Mouse (Mus musculus): Measurements from ENCODE around the gene Tfdp2. TPM values are rescaled to one million over a fixed set of nuclear protein-coding genes. Genes with fewer than 3 reads are reported as not detected.

Gene Tfdp2
- polyA plus RNA-seq, 1 experiment from 2014 or later = 64.5 TPM

DNA sequence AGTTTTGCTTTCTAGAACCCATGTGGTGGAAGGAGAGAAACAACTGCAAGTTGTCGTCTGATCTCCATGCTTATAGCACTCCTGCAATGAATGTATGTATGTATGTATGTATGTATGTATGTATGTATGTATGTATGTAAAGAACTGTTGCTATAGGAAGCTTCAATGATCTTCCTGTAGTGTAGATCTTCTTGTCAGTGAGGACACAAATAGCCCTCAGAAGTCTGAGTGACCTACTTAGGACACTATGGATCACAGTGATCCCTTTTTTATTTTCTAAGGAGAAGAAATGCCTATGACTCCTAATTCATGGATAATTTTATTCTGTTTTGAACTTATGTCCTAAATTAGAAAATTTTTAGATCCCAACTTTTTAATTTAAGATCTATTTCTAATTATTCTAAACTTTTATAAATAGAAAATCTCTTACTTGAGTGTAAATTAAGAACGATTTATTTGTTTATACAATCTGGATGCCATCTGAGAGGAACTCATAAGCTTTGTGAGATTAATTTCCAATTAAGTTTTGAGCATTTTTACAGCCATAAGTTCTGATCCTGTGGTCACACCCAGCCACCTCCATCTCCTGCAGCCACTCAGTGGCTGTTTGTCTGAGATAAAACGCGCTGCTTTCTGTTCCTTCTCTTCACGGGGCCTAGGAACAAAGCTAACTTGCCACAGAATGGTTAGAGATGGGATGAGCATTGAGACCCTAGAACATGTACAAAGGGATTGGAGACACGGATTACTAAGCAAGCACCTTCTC lies 70.9 kb downstream of the Tfdp2 start:
- Histone ChIP-seq H3K4me1 (ENCODE audit: control insufficient read depth, insufficient read depth, low read length) (no peaks in the 10 kb centered on the region), H3K27me3 (ENCODE audit: control insufficient read depth, insufficient read depth, low read length) (no peaks in the 10 kb centered on the region), H3K27ac (ENCODE audit: low read depth, low read length) (no peak overlapping the region), H3K36me3 (ENCODE audit: control insufficient read depth, insufficient read depth, low read length) (no peaks in the 10 kb centered on the region), H3K9ac (ENCODE audit: low read depth, low read length) (no peak overlapping the region), H3K4me3 (ENCODE audit: low read length) (no peak overlapping the region), H3K4me2 (replicated peaks; ENCODE audit: low read depth, low read length) (no peak overlapping the region), H3K9me3 (ENCODE audit: control insufficient read depth, low read length) (no peaks in the 10 kb centered on the region)
- 87% methylated on average over 6 of the region's 6 CpGs for WGBS
- no peak for ATAC-seq (ENCODE audit: low FRiP score, low TSS enrichment)

DNA sequence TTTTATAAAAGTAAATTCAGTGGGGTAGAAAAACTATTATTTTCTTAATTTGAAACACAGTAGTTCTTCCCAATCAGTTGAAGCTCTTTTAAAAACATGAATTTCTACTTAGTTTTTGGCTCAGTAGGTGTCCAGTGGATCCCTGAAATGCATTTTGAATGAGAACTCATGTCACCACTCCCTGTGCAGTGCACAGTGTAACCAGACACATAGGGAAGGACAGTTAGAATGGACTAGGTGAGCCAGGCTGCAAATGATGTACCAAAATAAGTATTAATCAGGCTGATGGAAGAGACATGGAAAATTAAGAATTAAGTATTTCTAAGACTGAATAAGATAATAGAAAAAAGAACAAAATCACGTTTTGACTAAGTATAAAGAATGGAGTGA lies 71.5 kb downstream of the Tfdp2 start:
- Histone ChIP-seq H3K4me2 (replicated peaks; ENCODE audit: low read depth, low read length) (no peak overlapping the region), H3K4me3 (ENCODE audit: low read length) (no peak overlapping the region), H3K9me3 (ENCODE audit: control insufficient read depth, low read length) (no peaks in the 10 kb centered on the region), H3K9ac (ENCODE audit: low read depth, low read length) (no peak overlapping the region), H3K27me3 (ENCODE audit: control insufficient read depth, insufficient read depth, low read length) (no peaks in the 10 kb centered on the region), H3K36me3 (ENCODE audit: control insufficient read depth, insufficient read depth, low read length) (no peaks in the 10 kb centered on the region), H3K4me1 (ENCODE audit: control insufficient read depth, insufficient read depth, low read length) (no peaks in the 10 kb centered on the region), H3K27ac (ENCODE audit: low read depth, low read length) (no peak overlapping the region)
- WGBS = 84% methylated on average over 1 of the region's 1 CpGs
- ATAC-seq (ENCODE audit: low FRiP score, low TSS enrichment) = no peak

DNA sequence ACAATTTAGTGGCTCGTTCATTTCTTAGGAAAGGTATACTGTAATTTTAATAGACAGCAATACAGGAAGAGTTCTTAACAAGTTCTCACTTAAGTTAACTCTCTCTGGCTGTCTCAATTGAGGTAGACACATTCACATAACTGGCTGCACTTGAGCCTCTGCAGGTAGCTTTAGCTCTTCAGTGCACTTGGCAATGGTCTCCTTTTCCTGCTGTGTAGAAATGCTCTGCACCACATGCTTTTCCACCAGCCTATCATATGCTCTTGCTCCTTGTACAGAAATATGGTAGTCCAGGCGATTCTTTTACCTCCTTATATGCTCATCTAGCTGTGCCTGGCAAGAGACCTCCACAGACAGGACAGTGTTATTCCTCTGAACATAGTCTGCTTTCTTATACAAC lies 73.7 kb downstream of the Tfdp2 start:
- Histone ChIP-seq H3K9ac (ENCODE audit: low read depth, low read length) (no peak overlapping the region), H3K27ac (ENCODE audit: low read depth, low read length) (no peak overlapping the region), H3K9me3 (ENCODE audit: control insufficient read depth, low read length) (no peaks in the 10 kb centered on the region), H3K36me3 (ENCODE audit: control insufficient read depth, insufficient read depth, low read length) (no peaks in the 10 kb centered on the region), H3K4me2 (replicated peaks; ENCODE audit: low read depth, low read length) (no peak overlapping the region), H3K4me3 (ENCODE audit: low read length) (no peak overlapping the region), H3K4me1 (ENCODE audit: control insufficient read depth, insufficient read depth, low read length) (no peaks in the 10 kb centered on the region), H3K27me3 (ENCODE audit: control insufficient read depth, insufficient read depth, low read length) (no peaks in the 10 kb centered on the region)
- ATAC-seq (ENCODE audit: low FRiP score, low TSS enrichment) = no peak
- 94% methylated on average over 2 of the region's 2 CpGs for WGBS

DNA sequence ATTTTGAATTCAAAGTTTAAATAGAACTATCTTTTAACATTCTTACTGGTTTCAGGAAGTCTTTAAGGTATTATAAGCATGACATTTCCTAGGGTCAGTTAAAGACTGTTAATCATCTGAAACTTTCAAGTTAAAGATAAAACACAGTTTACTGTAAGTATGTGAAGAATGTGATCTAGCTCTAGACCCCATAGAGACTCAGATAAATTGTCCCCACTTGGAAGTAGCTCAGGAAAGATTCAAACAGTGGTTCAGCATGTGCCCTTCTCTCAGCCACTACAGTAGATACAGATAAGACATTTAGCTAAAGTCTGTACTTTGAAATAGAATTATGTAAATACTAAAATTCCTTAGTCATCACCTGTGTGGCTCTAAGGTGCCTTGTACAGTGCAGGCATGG lies 79.5 kb downstream of the Tfdp2 start:
- H3K36me3 ChIP-seq (ENCODE audit: control insufficient read depth, insufficient read depth, low read length) = peaks cover 2% of the 10 kb centered on the region; the same call in 1 of the 2 replicates
- H3K4me1 ChIP-seq (ENCODE audit: control insufficient read depth, insufficient read depth, low read length) = no peaks in the 10 kb centered on the region
- no peak overlapping the region for H3K9ac ChIP-seq (ENCODE audit: low read depth, low read length)
- no peak overlapping the region for H3K27ac ChIP-seq (ENCODE audit: low read depth, low read length)
- H3K4me3 ChIP-seq (ENCODE audit: low read length) = no peak overlapping the region
- no peak for ATAC-seq (ENCODE audit: low FRiP score, low TSS enrichment)
- no peak overlapping the region for H3K4me2 ChIP-seq (replicated peaks; ENCODE audit: low read depth, low read length)
- no peaks in the 10 kb centered on the region for H3K27me3 ChIP-seq (ENCODE audit: control insufficient read depth, insufficient read depth, low read length)
- H3K9me3 ChIP-seq (ENCODE audit: control insufficient read depth, low read length) = no peaks in the 10 kb centered on the region

DNA sequence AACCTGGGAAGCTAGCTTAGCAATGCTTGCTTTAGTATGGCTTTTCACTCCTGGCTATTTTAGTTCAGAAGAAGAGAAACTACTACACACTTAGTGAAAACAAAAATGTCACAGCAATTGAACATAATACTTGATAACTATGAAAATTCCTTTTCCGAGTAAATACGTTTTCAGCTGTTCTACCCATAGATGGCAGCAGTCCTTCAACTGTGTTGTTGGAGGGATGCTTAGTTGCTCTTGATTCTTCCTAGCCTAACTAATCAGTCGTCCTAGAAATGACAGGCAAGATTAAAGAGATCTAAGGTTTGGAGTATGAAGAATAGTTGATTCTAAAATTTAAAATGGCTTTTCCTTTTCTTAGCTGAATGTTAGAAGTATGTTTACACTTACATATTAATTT lies 85.4 kb downstream of the Tfdp2 start:
- 71% methylated on average over 3 of the region's 3 CpGs for WGBS

DNA sequence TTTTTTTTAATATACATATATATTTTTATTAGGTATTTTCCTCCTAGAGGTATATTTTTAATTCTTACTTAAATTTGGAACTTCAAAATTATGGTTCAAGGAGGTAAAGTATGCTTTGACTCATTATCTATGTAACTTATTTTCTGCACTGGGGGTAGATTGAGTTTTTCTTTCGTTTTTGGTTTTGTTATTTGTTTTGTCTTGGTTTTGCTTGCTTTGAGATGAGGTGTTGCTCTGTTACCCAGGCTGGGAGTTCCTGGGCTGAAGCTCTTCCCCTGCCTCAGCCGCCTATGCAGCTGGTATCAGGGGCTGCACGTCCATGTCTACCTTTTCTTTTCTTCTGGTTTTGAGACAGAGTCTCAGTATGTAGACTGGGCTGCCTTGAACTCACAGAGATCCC lies 86.0 kb downstream of the Tfdp2 start:
- no peak for ATAC-seq (ENCODE audit: low FRiP score, low TSS enrichment)
- no peak overlapping the region for H3K9ac ChIP-seq (ENCODE audit: low read depth, low read length)
- 87% methylated on average over 3 of the region's 3 CpGs for WGBS
- H3K27ac ChIP-seq (ENCODE audit: low read depth, low read length) = no peak overlapping the region
- H3K9me3 ChIP-seq (ENCODE audit: control insufficient read depth, low read length) = no peaks in the 10 kb centered on the region
- H3K27me3 ChIP-seq (ENCODE audit: control insufficient read depth, insufficient read depth, low read length) = no peaks in the 10 kb centered on the region
- no peak overlapping the region for H3K4me2 ChIP-seq (replicated peaks; ENCODE audit: low read depth, low read length)
- H3K36me3 ChIP-seq (ENCODE audit: control insufficient read depth, insufficient read depth, low read length) = peaks cover 2% of the 10 kb centered on the region; the same call in 1 of the 2 replicates
- H3K4me3 ChIP-seq (ENCODE audit: low read length) = no peak overlapping the region
- H3K4me1 ChIP-seq (ENCODE audit: control insufficient read depth, insufficient read depth, low read length) = no peaks in the 10 kb centered on the region

More for the DNA sequence above, 85.4 kb downstream of the Tfdp2 start:
- Histone ChIP-seq H3K4me1 (ENCODE audit: control insufficient read depth, insufficient read depth, low read length) (no peaks in the 10 kb centered on the region), H3K36me3 (ENCODE audit: control insufficient read depth, insufficient read depth, low read length) (peaks cover 2% of the 10 kb centered on the region; the same call in 1 of the 2 replicates), H3K27me3 (ENCODE audit: control insufficient read depth, insufficient read depth, low read length) (no peaks in the 10 kb centered on the region), H3K4me3 (ENCODE audit: low read length) (no peak overlapping the region), H3K27ac (ENCODE audit: low read depth, low read length) (no peak overlapping the region), H3K4me2 (replicated peaks; ENCODE audit: low read depth, low read length) (no peak overlapping the region), H3K9ac (ENCODE audit: low read depth, low read length) (no peak overlapping the region), H3K9me3 (ENCODE audit: control insufficient read depth, low read length) (no peaks in the 10 kb centered on the region)
- ATAC-seq (ENCODE audit: low FRiP score, low TSS enrichment) = no peak

DNA sequence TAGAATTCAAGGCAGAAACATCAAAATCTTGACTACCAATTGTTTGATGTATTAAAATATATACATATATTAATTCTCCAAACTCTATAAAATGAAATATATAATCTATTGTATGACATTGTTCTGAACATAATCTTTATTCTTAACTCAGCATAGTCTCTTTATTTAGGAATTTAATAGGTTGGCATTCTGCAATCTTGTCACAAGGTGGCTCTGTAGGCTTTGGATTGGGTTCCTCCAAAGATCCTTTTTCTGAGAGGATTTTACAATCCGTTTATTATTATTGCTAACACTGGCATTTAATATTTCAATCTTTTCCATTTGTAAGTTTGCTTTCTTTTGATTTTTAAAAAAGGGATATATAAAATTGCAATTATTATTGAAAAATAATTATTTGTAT lies 88.8 kb downstream of the Tfdp2 start:
- no peak overlapping the region for H3K4me3 ChIP-seq (ENCODE audit: low read length)
- H3K9me3 ChIP-seq (ENCODE audit: control insufficient read depth, low read length) = no peaks in the 10 kb centered on the region
- WGBS = 34% methylated on average over 1 of the region's 1 CpGs
- H3K9ac ChIP-seq (ENCODE audit: low read depth, low read length) = no peak overlapping the region
- no peak overlapping the region for H3K27ac ChIP-seq (ENCODE audit: low read depth, low read length)
- no peak for ATAC-seq (ENCODE audit: low FRiP score, low TSS enrichment)
- H3K36me3 ChIP-seq (ENCODE audit: control insufficient read depth, insufficient read depth, low read length) = no peaks in the 10 kb centered on the region; the same call in 1 of the 2 replicates
- no peak overlapping the region for H3K4me2 ChIP-seq (replicated peaks; ENCODE audit: low read depth, low read length)
- no peaks in the 10 kb centered on the region for H3K27me3 ChIP-seq (ENCODE audit: control insufficient read depth, insufficient read depth, low read length)
- no peaks in the 10 kb centered on the region for H3K4me1 ChIP-seq (ENCODE audit: control insufficient read depth, insufficient read depth, low read length)

DNA sequence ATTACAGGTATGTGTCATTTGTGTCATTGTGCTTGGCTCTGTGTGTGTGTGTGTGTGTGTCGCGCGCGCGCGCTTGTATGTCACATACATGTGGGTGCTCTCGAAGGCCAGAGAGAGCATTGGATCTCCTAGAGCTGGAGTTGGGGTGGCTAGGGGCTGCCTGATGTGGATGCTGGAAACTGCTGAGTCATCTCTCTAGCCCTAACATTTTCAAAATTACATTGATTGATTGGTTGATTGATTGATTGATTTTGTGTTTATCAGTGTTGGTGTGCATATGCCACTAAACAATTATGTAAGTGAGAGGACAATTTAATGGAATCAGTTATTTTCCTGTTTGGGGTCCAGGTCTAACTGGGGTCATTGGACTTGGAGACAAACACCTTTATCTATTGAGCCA lies 96.1 kb downstream of the Tfdp2 start:
- no peak overlapping the region for H3K4me2 ChIP-seq (replicated peaks; ENCODE audit: low read depth, low read length)
- peaks cover 13% of the 10 kb centered on the region; the same call in 1 of the 2 replicates for H3K36me3 ChIP-seq (ENCODE audit: control insufficient read depth, insufficient read depth, low read length)
- ATAC-seq (ENCODE audit: low FRiP score, low TSS enrichment) = no peak

DNA sequence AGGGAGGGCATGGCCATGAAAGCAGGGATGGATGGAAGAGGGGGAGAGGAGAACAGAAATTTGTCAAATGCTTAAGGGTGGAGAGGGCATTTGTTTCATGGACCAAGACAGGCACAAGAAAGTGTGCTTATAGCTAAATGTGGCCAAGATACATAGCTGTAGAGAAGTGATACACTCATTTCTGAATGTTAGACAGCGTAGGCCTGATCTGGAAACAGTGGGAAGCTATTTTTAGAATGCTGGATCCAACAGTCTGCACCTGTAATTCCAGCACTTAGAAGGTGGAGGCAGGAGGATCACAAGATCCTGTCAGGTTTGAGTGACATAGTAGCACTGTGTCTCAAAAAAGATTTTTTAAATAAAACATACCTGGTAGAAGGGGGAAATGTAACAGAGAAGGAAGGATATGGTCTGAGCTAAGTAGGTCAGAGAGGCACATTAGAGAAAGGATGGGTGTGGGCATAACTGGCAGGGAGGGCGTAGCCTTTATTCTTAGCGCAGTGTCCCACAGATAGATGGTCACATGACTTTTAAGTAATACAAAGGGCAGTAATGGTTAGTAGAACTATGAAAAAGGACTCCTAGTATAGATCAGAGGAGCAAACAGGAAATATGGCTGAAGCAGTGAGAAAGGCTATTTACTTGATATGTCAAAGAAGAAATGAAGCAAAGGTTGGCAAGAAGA lies 103.4 kb downstream of the Tfdp2 start:
- ATAC-seq (ENCODE audit: low FRiP score, low TSS enrichment) = no peak
- Histone ChIP-seq H3K4me2 (replicated peaks; ENCODE audit: low read depth, low read length) (no peak overlapping the region), H3K9me3 (ENCODE audit: control insufficient read depth, low read length) (no peaks in the 10 kb centered on the region), H3K27me3 (ENCODE audit: control insufficient read depth, insufficient read depth, low read length) (no peaks in the 10 kb centered on the region), H3K4me1 (ENCODE audit: control insufficient read depth, insufficient read depth, low read length) (no peaks in the 10 kb centered on the region), H3K9ac (ENCODE audit: low read depth, low read length) (no peak overlapping the region), H3K36me3 (ENCODE audit: control insufficient read depth, insufficient read depth, low read length) (peaks cover 42% of the 10 kb centered on the region; the same call in 1 of the 2 replicates), H3K27ac (ENCODE audit: low read depth, low read length) (no peak overlapping the region), H3K4me3 (ENCODE audit: low read length) (no peak overlapping the region)
- 95% methylated on average over 3 of the region's 3 CpGs for WGBS

More for the DNA sequence above, 96.1 kb downstream of the Tfdp2 start:
- Histone ChIP-seq H3K9me3 (ENCODE audit: control insufficient read depth, low read length) (no peaks in the 10 kb centered on the region), H3K27ac (ENCODE audit: low read depth, low read length) (no peak overlapping the region), H3K9ac (ENCODE audit: low read depth, low read length) (no peak overlapping the region), H3K4me1 (ENCODE audit: control insufficient read depth, insufficient read depth, low read length) (no peaks in the 10 kb centered on the region), H3K27me3 (ENCODE audit: control insufficient read depth, insufficient read depth, low read length) (no peaks in the 10 kb centered on the region), H3K4me3 (ENCODE audit: low read length) (no peak overlapping the region)
- 98% methylated on average over 7 of the region's 7 CpGs for WGBS

Measured in kidney, embryonic 14.5 days (tissue).